Mouse (Mus musculus) T-cell, adult 2 months (primary cell): Measurements from ENCODE around the gene Amotl2.
"Not testable (repeated sequence)": the region's sequence is repeated elsewhere in the genome, so short reads cannot be mapped to it uniquely, and the experiment has no call there.

Experiments
- DNase-seq: peaks from one replicate; pipeline ENCODE4 v3.0.0; 2022; ENCODE audit warnings: low spot score

Amotl2 gene

GRCm38 (mm10) chr9:102734739-102735075 lies 18.2 kb downstream of the Amotl2 start:
- DNase-seq: no peak

GRCm38 (mm10) chr9:102735231-102735630 lies 18.8 kb downstream of the Amotl2 start:
- no peak for DNase-seq

DNA sequence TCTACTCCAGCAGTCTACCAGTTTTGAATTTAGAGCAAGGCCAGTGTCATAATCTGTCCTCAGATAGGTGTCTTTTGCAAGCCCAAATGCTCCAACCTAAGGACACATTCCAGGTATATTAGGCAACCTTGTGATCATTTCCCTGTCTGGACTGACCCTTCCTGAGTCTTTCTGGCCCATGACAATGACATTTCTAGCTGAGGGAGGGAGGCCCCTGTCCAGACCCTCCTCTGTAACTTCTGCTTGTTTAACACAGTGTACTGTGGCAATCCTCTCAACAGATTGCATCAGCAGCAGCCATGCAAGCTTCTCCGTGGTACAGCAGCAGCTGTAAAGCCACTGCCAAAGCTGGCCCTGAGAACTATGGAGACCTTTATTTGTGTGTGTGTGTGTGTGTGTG lies 19.5 kb downstream of the Amotl2 start:
- no peak for DNase-seq

GRCm38 (mm10) chr9:102737405-102737804 lies 20.9 kb downstream of the Amotl2 start:
- DNase-seq: no peak

GRCm38 (mm10) chr9:102746753-102747152 lies 30.3 kb downstream of the Amotl2 start:
- DNase-seq: no peak

DNA sequence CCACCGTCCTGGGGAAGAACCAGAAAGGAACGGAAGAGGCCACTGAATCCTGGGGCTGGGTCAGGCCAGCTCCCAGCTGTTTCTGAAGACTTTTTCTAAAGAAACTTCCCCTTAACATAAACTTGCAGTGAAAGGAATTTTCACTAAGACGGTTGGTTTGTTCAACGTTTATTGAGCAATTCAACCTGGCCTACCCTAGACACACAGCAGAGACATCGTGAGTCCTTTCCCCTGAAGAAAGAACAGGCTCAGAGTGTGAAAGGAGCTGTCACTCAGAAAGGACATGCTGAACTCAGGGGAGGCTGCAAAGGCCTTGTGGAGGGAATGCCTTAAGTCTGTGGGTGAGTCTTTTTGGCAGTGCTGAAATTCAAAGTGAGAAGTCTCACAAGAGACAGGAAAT lies 31.4 kb downstream of the Amotl2 start:
- DNase-seq: no peak

DNA sequence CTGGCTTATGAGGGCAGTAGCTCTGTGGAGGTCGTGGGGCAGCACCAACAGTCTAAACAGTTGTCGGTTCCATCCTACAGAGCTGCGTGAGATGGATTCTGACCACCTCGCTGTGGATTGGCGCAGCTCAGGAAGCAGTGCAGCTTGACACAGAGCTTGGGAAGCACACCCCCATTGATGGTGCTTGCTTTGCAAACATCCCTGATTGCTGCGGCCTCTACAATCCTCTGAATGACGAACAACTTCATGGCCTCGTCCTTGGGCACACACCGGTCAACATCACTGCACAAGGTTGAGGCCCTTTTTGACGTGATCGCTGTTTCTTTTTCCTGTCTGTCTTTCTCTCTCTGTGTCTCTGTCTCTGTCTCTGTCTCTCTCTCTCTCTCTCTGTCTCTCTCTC lies 32.7 kb downstream of the Amotl2 start:
- DNase-seq: no peak

DNA sequence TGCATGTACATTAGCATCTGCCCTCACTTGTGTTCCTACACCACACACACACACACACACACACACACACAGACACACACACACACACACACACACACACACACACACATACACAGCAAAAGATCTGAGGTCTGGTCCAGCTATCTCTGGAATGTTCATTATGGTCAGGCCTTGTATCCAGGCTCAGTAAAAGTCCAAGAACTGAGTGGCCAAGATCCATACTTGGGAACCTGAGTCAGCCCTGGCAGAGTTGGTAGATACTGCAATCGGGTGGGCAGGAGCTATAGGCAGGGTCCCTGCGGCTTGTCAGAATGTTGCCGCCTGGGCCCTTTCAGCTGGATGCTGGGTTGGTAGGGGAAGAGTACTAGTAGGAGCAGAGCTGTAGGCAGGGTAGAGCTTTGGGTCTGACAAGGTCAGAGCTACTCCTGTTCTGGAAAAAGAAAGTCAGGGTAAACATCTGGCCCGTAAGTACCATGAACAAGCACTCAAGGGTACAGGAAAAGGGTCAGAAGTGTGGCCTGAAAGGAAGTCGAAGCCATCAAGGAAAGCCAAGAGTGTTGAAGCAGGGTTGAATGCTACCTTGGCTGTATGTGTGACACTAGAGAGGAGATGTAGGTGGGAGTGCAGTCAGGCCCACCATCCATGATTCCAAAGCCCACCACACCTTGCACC lies 35.3 kb downstream of the Amotl2 start:
- DNase-seq: no peak

DNA sequence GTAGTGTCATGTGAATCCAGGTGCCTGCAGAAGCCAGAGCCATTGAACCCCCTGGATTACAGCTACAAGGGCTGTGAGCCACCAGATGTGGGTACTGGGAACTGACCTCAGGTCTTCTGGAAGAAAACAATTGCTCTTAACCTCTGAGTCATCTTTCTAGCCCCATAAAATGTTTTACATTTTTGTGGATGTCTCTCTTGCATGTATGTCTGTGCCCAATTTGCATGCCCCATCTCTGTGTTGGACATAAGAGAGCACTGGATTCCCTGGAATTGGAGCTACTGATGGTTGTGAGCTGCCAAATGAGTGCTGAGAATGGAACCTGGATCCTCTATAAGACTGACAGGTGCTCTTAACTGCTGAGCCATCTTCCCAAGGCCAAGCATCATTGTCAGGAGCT lies 36.8 kb downstream of the Amotl2 start:
- no peak for DNase-seq

DNA sequence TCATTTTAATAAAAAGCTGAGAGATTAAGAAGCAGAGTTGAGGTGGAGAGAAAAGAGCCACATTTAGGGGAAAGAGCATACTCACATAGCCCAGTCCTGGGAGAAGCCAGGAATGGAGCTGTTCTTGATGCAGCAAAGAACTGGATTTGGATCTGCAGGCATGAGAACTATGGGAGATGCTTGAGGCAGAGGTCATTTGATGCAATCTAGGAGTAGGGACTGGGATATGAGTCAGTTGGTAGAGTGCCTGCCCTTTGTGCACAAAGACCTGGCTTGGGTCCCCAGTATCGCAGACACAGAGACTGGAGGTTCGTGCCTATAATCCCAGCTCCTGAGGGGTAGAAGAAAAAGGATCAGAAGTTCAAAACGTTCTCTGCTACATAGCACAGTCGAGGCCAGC lies 38.7 kb downstream of the Amotl2 start:
- no peak for DNase-seq

DNA sequence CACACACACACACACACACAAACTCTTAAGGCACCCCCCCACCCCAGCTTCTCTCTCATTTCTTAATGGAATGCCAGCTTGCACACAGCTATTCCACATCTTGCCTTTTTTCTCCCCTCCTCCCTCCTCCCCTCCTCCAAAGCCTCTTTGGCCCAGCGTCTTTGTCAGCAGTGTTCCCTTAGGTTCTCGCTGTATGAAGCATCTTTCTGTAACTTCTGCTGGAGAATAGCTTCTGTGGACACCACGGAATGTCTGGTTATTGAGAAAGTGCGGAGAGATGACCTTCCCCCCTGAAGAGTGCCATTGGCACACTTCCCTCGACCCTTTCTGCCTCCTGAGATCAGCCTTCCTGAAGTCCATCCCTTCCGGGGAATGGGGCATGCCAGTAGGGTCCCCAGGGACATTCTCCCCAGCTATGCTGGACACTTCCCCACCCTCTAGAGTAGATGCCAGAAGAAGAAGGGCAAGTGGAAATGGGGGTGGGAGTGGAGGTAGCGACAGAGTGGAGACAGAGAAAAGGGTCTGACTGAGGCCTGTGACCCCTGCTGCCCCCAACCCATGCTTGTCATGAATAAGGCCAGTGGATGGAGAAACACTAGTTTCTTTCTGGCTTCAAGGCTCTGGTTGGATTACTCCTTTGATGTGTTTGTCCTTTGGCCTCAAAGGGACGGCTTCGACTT lies 39.3 kb downstream of the Amotl2 start:
- no peak for DNase-seq

- no peak for DNase-seq
These were observed 39.9 kb downstream of the Amotl2 start for GRCm38 (mm10) chr9:102756352-102756751.

DNA sequence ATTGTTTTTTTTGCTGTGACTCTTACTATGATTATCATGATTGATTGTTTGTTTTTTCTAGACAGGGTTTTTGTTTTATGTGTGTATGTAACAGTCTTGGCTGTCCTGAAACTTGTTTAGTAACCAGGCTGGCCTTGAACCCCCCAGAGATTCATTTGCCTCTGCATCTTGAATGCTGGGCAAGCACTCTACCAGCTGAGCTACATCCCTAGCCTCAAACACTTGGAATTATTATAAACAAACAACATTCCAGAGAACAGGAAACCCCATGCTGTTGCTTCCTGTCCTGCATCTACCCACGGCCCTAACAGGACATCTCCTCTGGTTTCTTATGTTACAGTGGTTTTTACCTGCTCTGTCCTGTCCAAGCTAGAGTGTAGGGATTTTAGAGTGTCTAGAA lies 42.4 kb downstream of the Amotl2 start:
- no peak for DNase-seq

DNA sequence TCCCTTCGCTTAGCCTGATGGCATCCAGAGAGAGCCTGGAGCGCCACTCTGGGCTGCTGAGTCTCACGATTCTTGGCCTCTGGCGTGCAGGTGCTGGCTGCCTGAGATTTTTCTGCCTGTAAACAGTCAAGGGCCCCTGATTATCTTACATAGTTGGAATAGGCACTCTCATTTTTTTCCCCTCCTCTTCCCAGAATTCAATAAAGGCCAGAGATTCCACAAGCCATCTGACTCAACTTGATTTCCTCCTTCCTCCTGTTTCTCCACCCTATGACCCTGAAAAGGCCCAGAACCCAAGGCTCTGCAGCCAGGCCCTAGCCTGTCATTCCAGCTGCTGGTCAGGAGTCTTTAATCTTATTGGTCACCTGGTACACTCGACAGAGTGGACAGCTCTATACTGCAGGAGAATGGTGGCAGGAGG lies 43.1 kb downstream of the Amotl2 start:
- no peak for DNase-seq

DNA sequence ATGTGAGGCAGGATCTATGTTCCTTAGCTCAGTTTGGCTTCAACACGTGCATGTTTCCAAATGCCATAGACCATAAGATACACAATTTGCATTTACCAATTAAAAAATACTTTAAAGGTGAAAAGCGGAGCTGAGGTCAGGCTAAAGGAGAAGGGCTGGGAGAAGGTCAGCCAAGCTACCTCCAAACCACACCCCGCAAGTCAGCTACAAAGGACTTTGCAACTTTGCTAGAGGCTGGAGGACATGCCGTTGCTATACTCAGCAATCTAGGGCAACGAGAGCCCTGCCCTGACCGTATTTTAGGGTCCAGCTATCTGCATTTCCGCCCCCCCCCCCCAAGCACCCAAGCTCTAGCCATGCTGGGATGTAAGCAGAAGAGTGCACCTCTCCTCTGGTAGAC lies 45.1 kb downstream of the Amotl2 start:
- no peak for DNase-seq

DNA sequence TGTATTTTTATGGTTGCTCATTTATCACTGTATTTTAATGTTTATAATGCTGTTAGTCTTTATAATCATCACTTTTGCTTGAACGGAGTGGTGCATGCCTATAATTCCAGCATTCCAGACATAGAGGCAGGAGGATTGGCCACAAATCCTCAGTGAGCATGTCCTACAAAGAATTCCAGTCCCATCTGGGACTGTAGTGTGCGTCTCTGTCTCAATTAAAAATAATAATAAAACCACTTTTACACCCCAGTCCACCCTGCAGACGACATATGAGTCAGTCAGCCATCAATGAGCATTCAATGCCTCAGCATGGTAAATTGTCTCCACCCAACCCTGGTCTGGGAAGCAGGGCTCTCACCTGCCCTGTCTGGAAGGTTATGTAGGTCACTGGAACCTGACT lies 46.4 kb downstream of the Amotl2 start:
- DNase-seq: no peak

- DNase-seq: no peak
These were observed 47.0 kb downstream of the Amotl2 start for GRCm38 (mm10) chr9:102763520-102763919.

GRCm38 (mm10) chr9:102764540-102764939 lies 48.1 kb downstream of the Amotl2 start:
- DNase-seq: not testable (repeated sequence)

DNA sequence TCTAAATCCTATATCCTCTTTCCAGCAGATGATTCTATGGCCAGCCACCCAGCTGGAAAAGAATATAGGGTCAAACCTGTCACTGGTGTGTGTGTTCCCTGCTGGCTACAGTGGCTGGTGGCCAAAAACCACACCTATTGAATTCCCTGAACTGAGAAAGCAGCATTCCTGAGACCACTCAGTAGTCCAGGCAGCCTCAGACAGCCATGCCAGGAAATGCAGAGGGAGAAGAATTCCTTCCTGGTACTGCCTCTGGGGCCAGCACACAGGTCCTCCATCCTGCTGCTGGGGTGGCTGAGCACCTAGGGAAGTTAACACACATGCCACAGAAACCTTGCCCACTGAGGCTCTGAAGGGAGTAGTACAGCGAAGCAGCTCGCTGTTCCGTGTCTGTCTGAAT lies 50.3 kb downstream of the Amotl2 start:
- DNase-seq: no peak

GRCm38 (mm10) chr9:102769257-102769656 lies 52.8 kb downstream of the Amotl2 start:
- no peak for DNase-seq

GRCm38 (mm10) chr9:102770190-102770589 lies 53.7 kb downstream of the Amotl2 start:
- no peak for DNase-seq

DNA sequence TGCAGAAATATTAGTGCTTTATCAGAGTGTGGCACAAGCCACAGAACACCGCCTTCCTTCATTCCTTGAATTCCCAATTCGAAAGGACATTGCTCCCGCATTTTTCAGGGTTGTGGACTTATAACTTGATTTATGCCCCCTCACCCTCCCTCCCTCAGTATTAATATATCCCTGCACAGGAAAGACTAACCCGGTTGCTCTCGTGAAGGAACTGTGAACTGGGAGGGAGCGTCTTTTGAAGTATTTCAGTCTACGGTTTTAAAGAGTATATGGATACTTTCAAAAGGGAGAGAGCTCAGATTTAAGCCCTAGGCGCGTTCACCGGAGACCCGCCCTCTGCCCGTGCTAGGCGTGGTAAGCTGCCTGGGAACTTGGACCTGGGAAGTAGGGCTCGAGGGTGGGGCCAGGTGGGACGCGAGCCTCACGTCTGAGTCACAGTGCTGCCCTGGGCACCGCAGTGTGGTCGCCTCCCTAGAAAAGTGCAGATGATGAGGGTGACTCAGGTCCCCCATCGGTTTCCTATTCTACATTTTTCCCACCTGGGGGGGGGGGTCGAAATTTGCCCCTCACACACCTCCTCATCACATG lies 54.9 kb downstream of the Amotl2 start:
- no peak for DNase-seq
